Mouse (Mus musculus): ENCODE measurements around the gene Ttl.

GRCm38 (mm10) chr2:129079194-129079593, 13.5 kb downstream of the Ttl start:
- TF ChIP-seq CTCF (conservative IDR thresholded peaks at IDR 0.05; ENCODE audit: low read length) (no peak), NANOG (IDR thresholded peaks at IDR 0.05; ENCODE audit: borderline replicate concordance, low read length) (no peak)
